Mouse (Mus musculus) lung, postnatal 10 days (tissue): ENCODE data around the gene Slc22a20.

ENCODE experiments used
- DNase-seq: peaks from one replicate; pipeline ENCODE4 v3.0.0; 2021

Gene Slc22a20

DNA sequence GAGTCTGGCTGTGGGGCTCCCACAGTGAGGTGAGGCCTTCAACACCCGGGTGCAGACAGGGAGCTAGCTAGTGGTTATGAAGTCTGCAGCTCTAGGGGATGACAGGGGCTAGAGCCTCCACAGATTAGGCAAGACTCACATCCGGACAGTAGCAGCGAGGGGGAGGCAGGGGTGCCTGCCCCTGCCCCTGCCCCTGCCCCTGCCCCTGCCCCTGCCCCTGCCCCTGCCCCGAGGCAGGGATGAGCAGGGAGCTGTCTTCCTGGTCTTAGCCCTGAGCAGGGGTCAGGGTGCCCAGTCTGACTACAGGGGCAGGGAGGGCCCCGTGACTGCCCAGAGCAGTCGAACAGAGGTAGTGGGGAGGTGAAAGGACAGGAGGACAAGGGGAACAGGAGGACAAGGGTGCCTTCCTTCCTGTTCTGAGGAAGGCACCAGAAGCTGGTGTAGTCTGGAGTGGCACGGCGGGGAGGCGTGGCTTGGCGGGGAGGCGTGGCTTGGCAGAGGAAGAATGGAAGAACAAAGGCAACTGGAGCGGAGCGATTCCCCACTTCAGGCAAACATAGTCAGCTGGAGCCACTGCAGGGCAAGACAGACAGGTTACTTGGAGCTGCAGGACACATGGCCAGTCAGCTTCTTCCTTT lies 3.0 kb upstream of the Slc22a20 start:
- peak; percentile 92 for DNase-seq

DNA sequence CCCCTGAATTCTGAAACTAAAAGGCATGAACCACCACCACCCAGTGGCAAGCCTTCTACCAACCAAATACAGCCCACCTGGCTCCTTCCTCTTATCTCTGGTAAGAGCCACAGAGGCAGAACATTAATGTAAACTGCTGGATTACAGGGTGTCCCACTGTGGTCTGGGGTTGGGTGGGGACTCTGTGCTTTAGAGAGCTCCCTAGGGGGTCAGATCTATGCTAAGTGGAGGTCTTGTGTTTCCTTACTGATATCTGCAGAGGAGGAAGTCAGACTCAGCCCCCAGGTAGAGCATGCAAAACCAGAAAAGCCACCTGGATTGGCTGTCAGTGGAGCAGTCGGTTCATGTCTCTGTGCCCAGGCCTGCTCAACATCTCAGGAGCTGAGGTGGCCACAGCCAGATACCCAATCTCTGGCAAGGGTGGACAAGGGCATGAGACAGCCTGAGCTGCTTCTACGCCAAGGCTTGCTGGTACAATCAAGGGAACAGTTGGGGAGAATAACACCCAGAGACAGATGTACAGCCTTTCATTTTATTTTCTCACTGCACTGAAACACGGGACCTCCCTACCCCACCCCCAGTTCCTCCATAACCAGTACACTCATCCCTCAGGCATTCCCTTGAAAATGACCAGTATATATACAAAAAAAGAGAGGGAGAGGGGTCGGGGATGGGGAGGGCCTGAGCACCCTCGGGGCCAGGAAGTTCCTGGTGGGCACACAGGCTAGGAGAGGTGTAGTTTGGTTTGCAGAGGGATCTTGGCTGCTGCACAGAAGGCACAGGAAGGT lies 2.3 kb upstream of the Slc22a20 start:
- DNase-seq: no peak

DNA sequence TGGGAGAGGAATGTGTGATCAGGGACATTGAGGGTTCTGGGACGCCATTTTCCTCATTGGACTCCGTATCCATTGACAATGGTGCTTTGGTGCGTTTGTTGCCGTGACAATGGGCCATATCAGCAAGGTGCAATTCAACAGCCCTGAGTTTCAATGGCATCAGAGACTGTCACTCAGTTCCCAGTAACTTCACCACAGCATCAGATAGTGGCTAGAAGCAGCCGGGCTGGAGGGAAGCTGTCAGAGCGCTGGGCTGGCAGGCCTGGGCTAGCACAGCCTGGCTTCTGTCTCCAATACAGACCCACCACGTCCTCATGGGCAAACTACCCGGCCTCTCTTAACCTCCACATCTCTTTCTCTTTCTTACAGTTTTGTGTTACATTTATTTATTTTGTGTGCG lies 5.5 kb downstream of the Slc22a20 start:
- DNase-seq: no peak

DNA sequence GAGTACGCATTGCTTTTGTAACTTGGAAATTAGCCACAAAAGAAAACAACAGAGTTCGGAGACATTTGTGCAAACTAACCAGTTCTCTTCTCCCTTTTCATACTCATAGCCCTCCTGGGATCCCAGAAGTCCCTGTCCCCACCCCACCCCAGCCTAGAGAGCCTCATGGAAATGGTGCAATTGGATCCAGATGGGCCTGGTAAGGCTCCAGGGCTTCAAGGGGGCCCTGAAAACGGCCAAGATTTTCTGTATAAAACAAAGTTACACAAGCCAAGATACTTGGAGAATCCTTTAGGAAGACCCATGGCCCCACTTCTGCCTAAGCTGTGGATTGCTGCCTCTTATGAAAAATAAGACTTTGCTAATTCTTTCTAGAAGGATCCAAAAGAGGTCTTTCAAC lies 8.2 kb downstream of the Slc22a20 start:
- peak; percentile 27 for DNase-seq

DNA sequence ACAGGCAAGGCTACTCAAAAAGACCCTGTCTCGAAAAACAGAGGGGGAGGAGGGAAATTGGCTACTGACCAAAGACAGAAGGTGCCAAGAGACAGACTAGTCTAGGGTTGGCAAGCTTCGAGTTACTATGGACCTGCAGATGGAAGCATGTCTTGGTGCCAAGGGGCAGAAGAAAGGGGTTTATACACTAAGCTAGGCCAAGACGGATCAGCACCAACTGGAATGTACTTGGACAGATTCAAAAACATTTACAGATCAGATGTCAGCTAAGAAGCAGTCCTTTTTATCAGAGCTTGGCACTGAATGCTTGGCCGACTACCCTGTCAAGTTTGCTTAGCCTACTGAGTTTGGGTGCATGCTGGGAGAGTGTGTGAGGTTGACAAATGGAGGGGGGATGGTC lies 10.3 kb downstream of the Slc22a20 start:
- DNase-seq: peak; percentile 53

DNA sequence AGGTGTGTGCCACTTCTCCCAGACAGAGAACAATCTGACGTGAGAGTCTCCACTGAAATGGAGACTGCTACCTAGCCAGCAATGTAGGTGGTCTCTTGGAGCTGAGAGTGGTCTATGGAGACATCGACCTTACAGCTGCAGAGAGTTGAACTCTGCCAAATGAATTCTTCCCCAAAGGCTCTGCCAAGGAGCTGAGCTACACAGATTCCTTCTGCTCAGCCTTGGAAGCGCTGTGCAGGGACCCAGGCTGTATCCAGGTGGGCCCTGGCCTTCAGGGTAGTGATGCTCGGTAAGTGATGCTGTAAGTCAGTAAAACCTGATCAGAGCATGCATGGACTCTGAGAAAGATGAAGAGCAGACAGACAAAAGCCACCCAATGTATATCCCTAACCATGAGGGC lies 10.8 kb downstream of the Slc22a20 start:
- no peak for DNase-seq

DNA sequence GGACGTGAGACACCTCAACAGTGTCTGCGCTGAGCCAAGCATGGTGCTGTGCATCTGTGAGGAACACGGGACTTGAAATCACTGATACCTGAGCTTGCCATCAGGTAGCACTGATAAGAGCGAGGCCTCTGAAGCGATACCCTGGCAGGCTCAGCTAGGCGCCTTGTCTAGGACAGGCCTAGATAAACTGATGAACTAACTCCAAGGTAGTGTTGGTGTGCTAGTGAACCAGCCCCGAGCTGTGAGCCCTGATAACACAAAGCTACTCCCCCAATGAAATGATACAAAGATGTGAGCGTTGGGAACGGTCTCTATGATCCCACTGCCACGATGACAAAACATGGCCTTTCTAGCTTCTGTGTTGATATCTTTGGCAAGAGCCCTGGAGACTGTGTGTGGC lies 18.3 kb downstream of the Slc22a20 start:
- DNase-seq: no peak

DNA sequence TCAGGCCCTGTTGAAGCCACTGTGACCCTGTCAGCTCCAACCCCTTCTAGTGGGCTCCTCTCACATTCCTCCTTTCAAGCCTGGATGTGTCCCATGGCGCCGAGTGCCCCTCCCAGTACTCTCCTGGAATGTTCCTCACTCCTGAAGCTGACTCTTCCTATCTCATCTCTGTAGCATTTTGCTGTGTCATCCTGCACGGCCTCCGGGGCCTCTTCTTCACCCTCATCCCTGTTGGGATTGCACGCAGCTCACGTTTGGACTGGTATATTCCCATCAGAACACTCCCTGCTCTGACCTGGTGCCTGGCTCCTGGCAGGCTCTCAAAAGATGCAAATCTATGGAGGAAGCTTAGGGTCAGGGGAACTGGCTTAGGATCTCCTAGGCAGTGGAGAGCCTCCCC lies 19.2 kb downstream of the Slc22a20 start:
- no peak for DNase-seq

DNA sequence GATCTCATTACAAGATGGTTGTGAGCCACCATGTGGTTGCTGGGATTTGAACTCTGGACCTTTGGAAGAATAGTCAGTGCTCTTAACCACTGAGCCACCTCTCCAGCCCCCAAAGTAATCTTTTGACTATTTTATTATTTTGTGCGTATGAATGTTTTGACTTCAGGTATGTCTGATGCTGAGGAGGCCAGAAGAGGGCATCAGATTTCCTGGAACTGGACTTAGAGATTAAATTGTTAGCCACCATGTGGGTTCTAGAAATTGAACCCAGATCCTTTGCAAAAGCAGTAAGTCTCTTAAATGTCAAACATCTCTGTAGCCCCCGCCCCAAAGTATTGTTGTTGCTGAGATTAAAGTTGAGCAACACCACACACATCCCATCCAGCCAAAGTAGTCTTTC lies 20.0 kb downstream of the Slc22a20 start:
- no peak for DNase-seq

DNA sequence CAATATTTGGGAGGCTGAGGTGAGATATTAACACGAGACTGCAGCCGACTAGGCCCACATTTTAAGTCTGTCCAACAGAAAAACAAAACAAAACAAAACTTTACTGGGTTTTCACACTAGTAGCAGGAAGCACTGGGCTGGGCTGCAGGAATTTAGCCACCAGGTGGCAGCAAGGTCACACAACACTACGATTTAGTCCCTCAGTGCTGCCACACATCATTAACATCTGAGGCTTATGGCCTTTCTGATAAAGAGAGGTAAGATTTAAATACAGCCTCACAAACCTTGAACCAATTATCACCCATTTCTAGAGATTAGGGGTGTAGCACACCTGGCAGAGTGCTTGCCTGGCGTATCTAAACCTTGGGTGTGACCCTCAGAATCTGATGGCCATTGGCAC lies 20.7 kb downstream of the Slc22a20 start:
- DNase-seq: peak; percentile 87

DNA sequence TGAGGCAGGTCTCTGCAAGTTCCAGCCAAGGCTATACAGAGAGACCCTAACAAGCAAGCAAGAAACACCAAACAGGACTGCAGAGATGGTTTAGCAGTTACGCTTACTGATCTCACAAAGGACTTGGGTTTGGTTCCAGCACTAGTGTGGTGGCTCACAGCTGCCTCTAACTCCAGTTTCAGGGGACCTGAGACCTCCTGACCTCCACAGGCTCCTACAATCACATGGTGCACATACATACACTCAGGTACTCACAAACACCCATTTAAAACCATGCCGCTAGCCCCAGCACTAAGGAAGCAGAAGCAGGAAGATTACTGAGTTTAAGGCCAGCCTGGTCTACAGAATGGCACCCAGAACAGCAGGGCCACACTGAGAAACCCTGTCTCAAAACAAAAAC lies 21.1 kb downstream of the Slc22a20 start:
- DNase-seq: no peak

DNA sequence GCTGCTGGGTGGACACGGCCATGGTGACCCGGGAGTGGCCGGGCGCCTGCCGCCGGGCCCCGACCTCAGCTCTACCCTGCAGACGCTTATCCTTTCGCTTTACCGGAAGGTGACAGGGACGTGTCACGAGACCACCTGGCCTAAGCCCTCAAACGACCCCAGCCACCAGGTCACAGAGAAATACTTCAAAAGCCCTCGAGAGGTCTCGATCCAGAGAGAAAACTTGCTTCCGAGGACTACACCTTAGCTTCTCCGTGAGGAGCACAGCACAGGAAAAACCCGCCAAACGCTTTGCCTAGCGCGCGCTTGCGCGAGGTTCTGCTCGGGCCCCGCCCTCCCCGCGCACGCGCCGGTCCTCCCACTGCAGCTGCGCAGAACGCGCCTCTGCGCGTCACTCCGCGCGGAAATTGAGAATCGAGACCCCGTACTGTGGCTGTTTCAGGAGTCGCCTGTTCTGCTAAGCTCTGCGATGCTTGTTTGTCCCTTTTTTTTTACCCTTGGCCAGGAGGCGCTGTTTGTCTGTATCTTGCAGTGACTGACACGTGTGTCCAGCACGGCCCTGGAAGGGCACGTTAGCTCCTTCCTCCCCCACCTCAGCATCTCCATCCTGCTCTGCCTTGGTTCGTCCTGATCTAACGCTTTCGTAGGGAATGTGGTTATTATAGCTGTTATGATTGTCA lies 21.9 kb downstream of the Slc22a20 start, which contains the start of gene Pola2:
Gene Pola2 (minus strand): TSS at position 320 of the 680 bp plus-strand sequence.
- DNase-seq: peak; percentile 92

DNA sequence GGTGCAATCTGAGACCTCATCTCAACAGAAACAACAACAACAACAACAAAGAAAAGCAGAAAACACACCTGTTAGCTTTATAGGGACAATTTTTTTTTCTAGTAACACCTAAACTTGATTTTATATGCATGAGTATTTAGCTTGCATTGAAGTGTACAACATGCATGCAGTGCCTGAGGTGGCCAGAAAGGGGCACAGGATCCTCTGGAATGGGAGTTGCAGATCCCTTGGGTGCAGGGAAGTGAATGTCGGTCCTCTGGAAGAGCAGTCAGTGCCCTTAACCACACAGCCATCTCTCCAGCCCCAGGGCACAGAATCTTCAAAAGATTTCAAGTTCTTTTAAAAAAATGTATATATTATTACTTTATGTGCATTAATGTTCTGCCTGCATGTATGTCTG lies 23.3 kb downstream of the Slc22a20 start:
- DNase-seq: no peak

DNA sequence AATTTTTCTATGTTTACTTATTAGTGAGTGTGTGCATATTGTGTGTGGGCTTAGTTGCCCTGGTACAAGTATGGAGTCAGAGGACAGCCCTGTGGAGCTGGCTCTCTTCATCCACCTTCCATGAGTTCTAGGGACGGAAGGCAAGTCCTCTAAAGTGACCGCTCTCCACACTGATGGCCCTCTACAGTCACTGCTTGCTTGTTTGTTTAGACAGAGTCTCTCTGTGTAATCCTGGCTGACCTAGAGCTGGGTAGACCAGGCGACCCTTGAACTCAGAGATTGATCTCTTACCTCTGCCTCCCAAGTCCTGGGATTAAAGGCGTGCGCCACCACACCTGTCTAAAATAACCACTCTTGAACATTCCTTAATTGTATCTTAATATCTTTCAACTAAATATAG lies 28.6 kb downstream of the Slc22a20 start:
- no peak for DNase-seq

DNA sequence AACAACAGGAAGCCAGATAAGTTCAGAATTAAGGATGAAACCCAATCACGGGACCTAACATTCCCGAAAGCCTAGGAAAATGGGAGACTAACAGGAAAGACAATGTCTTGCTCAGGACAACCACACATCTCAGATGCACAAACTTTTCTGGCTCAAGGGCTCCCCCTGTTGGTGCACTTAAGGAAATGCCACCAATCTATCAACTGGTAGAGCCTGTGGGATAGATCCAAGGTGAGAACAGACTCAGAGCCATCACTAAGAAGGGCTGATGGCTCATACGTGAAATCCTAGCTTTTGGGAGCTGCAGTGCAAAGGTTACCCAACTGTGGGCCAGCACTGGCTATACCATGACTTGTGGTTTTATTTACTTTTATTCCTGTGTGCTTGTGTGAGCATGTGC lies 29.3 kb downstream of the Slc22a20 start:
- peak; percentile 90 for DNase-seq

DNA sequence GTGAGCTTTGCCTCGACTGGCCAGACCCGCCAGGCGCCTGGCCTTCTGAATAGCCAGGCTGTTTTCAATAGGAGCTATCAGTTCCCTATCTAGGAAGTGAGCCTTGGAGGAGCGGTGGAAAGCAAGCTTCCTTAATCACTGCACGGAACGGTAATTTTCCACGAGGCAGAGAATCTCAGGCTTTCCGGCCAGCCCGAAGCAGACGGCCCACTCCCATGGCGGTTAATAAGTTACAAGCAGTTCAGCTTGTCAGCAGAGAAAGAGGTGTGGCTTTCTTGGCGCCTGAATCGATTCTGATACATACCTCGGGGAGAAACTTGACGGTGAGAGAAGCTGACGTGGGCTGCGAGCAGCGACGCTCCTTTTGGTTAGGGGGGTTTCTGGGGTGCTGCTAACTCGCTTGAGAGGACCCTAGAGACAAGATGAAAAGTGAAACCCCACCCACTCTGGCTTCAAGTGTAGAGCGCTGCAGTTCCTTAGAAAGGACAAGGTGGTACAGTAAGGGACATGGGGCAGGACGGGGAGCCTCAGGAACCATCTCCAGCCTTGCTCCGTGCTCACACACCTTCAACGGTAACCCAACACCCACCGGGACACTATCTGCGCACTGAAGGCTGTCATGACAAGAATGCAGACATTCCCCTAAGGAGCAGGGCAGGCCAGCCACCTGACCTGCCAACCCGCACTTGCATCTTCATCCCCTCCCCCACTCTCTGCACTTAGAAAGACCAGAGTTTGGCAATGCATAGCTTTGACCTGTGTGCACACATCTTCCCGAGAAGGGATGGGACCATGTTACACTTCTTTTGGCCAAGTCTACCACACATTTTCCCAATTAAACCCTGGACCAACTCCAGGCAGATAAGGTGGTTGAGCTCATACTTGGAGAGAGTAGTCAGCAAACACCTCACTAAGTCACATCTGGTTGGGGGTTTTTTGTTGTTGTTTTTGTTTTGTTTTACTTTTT lies 30.0 kb downstream of the Slc22a20 start:
- DNase-seq: peak; percentile 39

DNA sequence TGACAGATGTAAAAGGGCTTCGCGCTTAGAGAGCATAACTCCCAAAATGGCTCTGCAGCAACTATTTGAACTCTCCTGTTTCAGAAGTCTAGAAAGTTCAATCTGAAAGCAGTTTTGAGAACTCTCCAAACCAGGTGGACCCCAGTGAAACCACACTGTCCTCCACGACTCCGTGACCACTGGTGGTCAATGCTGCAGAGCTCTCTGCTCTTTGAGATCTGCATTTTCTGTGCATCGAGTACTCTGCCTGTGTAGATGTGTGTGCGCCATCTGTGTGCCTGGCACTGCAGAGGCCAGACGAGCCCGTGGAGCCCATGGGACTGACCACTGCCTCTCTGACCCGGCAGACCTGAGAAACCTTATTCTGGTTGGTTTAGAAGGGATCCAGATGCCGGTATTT lies 31.0 kb downstream of the Slc22a20 start:
- no peak for DNase-seq

DNA sequence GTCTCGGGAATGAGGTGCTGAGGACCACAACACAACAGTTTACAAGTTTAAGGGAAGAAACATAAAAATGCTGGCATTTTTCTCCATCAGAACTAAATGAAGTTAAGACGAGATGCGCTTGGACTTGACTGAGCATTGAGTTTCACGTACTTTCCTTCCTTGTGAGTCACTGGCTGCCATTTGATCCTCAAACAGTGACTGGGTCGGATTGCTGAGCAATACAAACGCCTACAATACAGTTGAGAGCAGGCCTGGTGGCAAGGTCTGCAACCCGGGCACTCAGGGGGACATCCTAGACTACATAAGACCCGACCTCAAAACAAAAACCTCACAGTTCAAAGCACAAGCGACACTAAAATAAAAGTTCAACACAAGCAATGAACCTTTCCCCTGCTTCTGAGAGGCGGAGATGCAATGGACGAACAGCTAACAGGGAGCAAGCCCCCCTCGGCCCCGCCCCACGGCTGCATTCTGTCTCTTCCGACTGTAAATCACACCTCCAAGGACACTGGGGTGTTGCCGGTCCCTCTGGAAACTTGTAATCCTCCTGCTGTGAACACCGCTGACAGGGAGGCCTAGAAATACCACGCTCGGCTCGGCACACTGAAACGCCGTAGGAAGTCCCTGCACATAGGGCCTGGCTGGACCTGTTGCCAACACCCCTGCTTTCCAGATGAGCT lies 31.8 kb downstream of the Slc22a20 start:
- no peak for DNase-seq

DNA sequence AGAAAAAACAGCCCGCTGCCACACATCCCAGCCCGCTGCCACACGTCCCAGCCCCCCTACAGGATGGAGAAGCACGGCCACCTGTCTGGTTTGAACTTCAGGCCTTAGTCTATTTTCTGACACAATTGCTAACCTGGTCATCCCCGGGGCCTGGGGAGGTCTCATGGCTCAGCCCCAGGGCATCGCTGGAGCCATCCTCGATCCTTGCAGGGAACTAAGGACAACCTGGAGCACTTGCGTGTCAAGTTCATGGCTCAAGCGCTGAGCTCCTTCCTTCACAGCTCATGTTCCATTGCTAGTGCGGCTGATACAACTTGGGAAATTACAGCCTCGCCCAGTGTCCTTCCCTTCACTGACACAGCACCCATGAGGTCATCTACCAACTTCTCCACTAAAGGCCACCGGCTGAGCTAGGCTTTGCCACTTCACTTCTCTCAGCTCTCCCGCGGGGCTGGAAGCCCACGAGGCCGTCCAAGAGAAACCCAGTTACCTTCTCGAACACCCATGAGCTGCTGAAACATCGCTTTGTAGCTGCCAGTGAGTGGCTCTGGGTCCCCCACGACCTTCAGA lies 32.7 kb downstream of the Slc22a20 start:
- no peak for DNase-seq

DNA sequence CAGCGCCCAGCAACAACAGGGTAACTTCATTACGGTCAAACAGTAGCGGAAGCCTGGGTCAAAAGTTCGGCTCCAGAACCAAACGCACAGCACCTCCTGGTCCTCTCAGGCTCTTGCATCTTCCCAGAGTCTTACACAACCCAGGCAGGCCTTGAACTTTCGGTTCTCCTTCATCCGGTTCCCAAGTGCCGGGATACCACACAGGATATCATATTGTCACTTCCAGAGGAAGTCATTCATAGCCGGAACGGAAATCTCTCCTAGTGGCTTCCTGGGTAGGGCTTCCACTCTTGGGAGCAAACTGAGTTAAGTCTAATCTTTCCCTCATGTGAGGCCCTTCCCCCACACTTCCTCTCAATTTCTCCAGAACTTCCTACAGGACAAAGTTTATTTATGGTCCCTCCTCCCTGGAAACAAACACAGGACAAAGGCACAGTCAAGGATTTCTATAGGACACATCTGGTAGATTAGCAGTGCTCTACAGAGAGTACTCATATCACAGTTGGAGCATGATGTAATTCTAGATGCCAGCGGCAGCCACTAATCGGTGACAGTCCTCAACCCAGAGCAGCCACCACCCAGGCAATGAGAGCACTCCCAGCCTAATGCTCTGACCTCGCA lies 33.8 kb downstream of the Slc22a20 start:
- peak; percentile 87 for DNase-seq

DNA sequence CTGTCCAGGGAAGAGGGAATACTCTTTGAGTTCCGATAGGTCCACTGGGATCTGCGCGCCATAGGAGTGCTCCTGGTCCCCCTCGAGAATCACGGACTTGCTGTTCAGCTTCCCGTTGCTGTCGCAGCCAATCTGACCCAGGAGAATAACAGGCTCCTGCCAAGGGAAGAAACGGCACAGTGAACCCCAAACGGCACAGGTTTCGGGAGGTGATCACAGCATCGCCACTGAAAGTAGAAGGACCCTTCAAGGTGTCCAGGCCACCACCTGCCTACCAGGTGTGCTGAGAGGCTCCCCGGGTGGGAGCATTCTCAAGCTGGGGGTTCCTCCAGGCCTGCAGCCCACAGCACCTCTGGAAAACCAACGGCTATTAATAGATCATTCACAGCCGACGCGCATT lies 34.3 kb downstream of the Slc22a20 start:
- DNase-seq: no peak
